Mouse (Mus musculus) testis, adult 2 months (tissue): ENCODE results near the gene Ptf1a. TPM values are rescaled to one million over a fixed set of nuclear protein-coding genes. Genes with fewer than 3 reads are reported as not detected.

Experiments
- H3K27ac ChIP-seq: fragments of 200-500 bp; 2 replicates; pipeline ENCODE4 v1.5.1; 2012; ENCODE audit warnings: low read depth, low read length; ENCODE audit not compliant: control insufficient read depth, insufficient read depth
- H3K27me3 ChIP-seq: fragments of 200-500 bp; 2 replicates; pipeline ENCODE4 v1.6.1; 2012; ENCODE audit warnings: mild to moderate bottlenecking, low read length, moderate library complexity; ENCODE audit not compliant: control insufficient read depth, insufficient read depth
- H3K36me3 ChIP-seq: fragments of 200-500 bp; 2 replicates; pipeline ENCODE4 v1.6.1; 2012; ENCODE audit warnings: mild to moderate bottlenecking, low read length; ENCODE audit not compliant: control insufficient read depth, insufficient read depth
- H3K4me1 ChIP-seq: fragments of 200-500 bp; 2 replicates; pipeline ENCODE4 v1.6.1; 2012; ENCODE audit warnings: low read length; ENCODE audit not compliant: control insufficient read depth, insufficient read depth
- H3K4me3 ChIP-seq: fragments of 200-500 bp; 2 replicates; pipeline ENCODE4 v1.5.1; 2012; ENCODE audit warnings: low read depth, mild to moderate bottlenecking, low read length, moderate library complexity, mixed read lengths; ENCODE audit not compliant: control insufficient read depth
- CTCF ChIP-seq: fragments of 200-500 bp; IDR thresholded peaks from 2 replicates; pipeline ENCODE4 v1.5.1; 2012; ENCODE audit warnings: low read depth, mild to moderate bottlenecking, inconsistent platforms, low read length, moderate library complexity; ENCODE audit not compliant: control insufficient read depth, insufficient read depth, insufficient replicate concordance
- POLR2A ChIP-seq: fragments of 200-500 bp; IDR thresholded peaks from 2 replicates; pipeline ENCODE4 v1.6.1; 2012; ENCODE audit warnings: low read depth, mild to moderate bottlenecking, inconsistent platforms, low read length, moderate library complexity; ENCODE audit not compliant: control insufficient read depth
- polyA plus RNA-seq: library from polyadenylated mRNA; depleted of rRNA; stranded (reverse); fragments of >200 nt; gene quantifications from 2 replicates; pipeline ENCODE4 v1.2.3, GENCODE M21; 2012; rRNA removed

Gene Ptf1a
- polyA plus RNA-seq = 0.06 TPM in 1 of 2 replicates, not detected in the other

DNA sequence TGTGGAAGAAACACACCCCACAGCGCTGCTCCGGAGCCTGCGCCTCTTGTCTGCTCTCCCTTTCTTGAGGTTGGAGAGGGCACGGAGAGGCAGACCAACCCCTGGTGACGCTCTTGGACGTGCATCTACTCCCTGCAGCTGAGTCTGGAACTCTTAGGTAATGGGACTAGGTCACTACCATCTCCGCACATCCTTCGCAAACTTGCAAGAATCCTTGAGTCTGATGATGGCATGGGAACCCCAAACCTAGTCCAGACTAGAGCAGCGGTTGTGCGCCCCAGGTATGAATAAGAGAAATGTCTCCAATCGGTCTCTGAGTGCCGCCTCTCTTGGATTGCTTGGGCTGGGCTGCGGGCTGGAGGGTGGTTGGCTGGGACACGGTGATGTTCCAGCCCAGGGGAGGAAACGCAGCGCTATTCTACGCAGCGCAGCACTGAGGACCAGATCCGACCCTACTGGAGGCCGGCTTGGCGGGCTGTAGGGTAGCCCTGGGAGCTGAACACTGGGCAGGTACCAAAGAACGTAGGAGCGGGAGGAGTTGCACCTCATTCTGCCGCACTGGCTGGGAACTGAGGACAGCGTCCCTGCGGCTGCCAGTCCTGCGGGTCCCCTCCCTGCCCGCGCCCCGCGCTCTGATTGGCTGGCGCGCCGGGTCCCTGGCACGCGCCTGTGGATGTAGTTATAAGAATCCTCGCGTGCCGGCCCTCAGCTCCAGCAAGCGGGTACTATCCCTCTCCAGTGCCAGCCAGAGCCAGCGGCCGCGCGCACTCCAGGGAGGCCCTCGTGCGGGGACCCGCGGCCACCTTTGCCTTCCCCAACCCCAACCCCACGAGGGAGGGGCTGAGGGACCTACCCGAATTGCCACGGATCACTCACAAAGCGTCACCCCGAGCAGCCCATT, at the start of gene Ptf1a:
Gene Ptf1a (plus strand): TSS at position 733 of the 901 bp plus-strand sequence.
- Histone ChIP-seq H3K36me3 (no peaks in the 10 kb centered on the region), H3K4me3 (peak within 1 kb of the TSS; percentile 52), H3K27me3 (no peaks in the 10 kb centered on the region), H3K4me1 (peaks cover 20% of the 10 kb centered on the region), H3K27ac (no peak within 1 kb of the TSS)
- TF ChIP-seq POLR2A (no peak), CTCF (no peak)

DNA sequence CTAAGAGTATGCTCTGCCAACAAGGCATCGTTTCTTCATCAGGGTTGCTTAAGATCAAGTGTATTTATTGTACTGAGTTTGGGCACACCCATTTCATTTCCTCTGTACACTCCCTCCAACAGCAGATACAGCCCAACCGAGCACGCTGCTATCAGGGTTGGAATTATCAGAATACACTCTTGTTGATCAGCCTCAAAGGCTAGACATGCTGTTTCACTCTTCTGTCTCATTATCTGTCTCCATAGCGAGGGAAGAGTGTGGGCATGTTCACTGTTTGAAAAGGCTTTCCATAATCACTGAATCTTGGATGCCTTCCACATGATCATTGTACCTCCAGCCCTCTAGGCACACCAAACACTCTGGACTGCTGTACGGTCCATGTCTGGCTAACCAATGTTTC, 40.1 kb upstream of the Ptf1a start:
- no peaks in the 10 kb centered on the region for H3K27me3 ChIP-seq

DNA sequence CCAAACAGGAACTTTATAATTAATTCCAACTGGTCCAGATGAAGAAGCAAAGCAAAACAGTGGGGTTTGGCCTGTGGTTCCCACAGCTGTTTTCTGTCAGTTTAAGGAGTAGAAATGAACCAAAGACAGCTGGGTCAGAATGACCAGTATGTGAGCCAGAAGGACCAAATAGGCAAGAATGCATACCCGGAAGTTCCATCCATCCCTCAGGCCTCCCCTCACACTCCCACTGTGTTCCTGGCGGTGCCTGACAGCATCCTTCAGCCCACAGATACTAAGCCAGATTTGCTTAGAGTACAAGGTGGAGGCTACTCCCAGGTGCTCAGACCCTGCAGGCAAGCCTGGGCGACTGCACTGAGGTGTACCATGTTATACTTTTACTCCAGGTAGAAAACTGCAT, 38.9 kb upstream of the Ptf1a start:
- Histone ChIP-seq H3K4me1 (no peaks in the 10 kb centered on the region), H3K27me3 (no peaks in the 10 kb centered on the region), H3K27ac (no peak overlapping the region), H3K36me3 (no peaks in the 10 kb centered on the region), H3K4me3 (no peak overlapping the region)
- TF ChIP-seq POLR2A (no peak), CTCF (no peak)

More for the DNA sequence above, 40.1 kb upstream of the Ptf1a start:
- H3K4me3 ChIP-seq = no peak overlapping the region
- H3K36me3 ChIP-seq = no peaks in the 10 kb centered on the region
- no peak overlapping the region for H3K27ac ChIP-seq
- no peaks in the 10 kb centered on the region for H3K4me1 ChIP-seq
- TF ChIP-seq POLR2A = no peak
- no peak for TF ChIP-seq CTCF

DNA sequence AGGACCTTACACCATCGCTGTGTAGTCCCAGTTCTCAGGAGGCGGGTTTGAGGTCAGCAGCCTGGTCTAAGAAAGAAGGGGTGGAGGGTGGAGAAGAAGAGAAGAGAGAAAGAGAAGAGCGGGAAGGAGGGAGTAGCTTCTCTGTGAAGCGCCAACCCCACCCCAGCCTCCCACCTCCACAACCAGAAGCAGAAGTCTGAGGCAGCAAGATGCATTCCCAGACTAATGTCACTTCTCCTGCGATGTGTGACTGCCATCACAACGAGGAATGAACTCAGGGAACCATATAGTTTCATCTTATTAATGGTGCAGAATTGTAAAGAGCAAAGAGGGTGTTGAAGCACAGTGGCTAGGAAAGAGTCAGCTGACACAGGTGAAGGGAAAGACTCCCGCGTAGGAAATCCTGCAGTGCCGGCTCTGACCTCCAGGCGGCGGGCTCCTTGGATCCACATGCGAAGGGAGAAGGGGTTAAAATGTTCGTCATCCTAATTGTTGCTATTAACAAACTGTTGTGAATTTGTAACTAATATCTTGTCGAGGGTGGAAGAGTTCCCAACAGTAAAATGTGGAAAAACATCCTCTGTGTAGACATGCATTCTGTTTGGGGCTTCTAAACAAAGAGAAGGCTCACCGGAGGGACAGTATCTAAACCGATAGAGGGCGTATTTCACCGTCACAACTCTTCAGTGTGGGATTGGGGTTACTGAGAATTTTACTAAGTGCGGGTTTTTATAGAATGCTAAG, 31.1 kb upstream of the Ptf1a start:
- H3K27ac ChIP-seq = no peak overlapping the region

DNA sequence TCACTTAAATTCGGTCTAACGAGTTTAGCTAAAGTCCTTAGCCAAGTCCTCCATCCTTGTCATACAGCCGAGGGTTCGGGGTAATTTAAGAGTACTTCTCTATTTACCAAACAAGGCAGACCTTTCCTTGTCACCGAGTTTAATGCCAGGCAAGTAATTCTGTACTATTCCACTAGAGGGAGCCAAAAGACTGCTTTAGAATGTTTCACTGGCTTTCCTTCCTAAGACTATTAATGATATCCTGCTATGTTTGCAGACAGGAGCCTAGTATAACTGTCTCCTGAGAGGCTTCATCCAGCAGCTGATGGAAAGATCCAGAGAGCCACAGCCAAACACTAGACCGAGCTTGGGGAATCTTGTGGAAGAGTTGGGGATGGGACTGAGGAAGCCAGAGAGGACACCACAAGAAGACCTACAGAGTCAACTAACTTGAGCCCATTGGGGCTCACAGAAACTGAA, 30.4 kb upstream of the Ptf1a start:
- no peak overlapping the region for H3K27ac ChIP-seq

More for the DNA sequence above, 31.1 kb upstream of the Ptf1a start:
- H3K27me3 ChIP-seq = no peaks in the 10 kb centered on the region
- no peak overlapping the region for H3K4me3 ChIP-seq
- TF ChIP-seq CTCF (peak; percentile 85), POLR2A (no peak)
- no peaks in the 10 kb centered on the region for H3K36me3 ChIP-seq
- no peaks in the 10 kb centered on the region for H3K4me1 ChIP-seq

DNA sequence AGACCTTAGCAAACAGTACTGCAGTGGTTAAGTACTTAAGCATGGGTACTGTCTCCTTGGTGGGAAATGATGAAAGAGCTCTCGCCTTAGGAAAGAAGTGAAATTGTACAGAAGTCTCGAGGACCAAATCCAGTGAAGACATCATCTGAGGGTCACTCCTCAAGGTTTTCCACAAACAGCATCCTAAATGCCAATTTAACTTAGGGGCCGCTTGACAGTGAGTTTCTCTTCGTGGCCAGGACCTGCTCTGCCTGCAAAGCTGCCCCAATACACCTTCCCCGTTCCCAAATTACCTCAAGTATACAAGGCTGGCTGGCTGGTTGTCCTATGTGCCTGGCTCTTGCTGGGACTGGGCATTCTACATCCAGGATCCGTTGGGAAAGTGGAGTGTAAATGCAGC, 29.4 kb upstream of the Ptf1a start:
- TF ChIP-seq CTCF = no peak
- TF ChIP-seq POLR2A = no peak
- Histone ChIP-seq H3K4me1 (no peaks in the 10 kb centered on the region), H3K36me3 (no peaks in the 10 kb centered on the region), H3K4me3 (no peak overlapping the region), H3K27me3 (no peaks in the 10 kb centered on the region), H3K27ac (no peak overlapping the region)

More for the DNA sequence above, 30.4 kb upstream of the Ptf1a start:
- Histone ChIP-seq H3K4me1 (no peaks in the 10 kb centered on the region), H3K4me3 (no peak overlapping the region), H3K27me3 (no peaks in the 10 kb centered on the region), H3K36me3 (no peaks in the 10 kb centered on the region)
- TF ChIP-seq CTCF = peak; percentile 17; the same call in 1 of the 2 replicates
- TF ChIP-seq POLR2A = no peak
